Mouse (Mus musculus) right cerebral cortex, postnatal 10 days (tissue): Measurements from ENCODE around the gene Nsmf.

Source experiments
- DNase-seq, 2 experiments: peaks; one replicate each; pipeline ENCODE4 v3.0.0; 2021; ENCODE audit warnings: low spot score in 2 of 2

Gene Nsmf

GRCm38 (mm10) chr2:25085571-25085970 lies 31.4 kb downstream of the Nsmf start:
- no peak for DNase-seq

- no peak for DNase-seq
These were observed 33.7 kb downstream of the Nsmf start for GRCm38 (mm10) chr2:25087842-25088241.

GRCm38 (mm10) chr2:25088636-25089035 lies 34.5 kb downstream of the Nsmf start:
- no peak for DNase-seq

- DNase-seq = no peak
These were observed 40.6 kb downstream of the Nsmf start for GRCm38 (mm10) chr2:25094785-25095108.

GRCm38 (mm10) chr2:25095109-25095850 lies 41.1 kb downstream of the Nsmf start, which contains the start of gene Noxa1:
Gene Noxa1, minus strand, starts transcription at chr2:25095149.
- no peak for DNase-seq

GRCm38 (mm10) chr2:25098005-25098615 lies 44.0 kb downstream of the Nsmf start:
- no peak for DNase-seq

- DNase-seq = peak; percentile 61 to 71
These were observed 44.8 kb downstream of the Nsmf start for GRCm38 (mm10) chr2:25098956-25099355.

- DNase-seq = peak in 1 of 2 experiments; percentile 47
These were observed 45.5 kb downstream of the Nsmf start for GRCm38 (mm10) chr2:25099703-25100102.

GRCm38 (mm10) chr2:25104122-25104521 lies 50.0 kb downstream of the Nsmf start:
- peak in 1 of 2 experiments; percentile 44 for DNase-seq

- peak; percentile 48 to 68 for DNase-seq
These were observed 51.9 kb downstream of the Nsmf start for GRCm38 (mm10) chr2:25106045-25106444.

GRCm38 (mm10) chr2:25109487-25109886 lies 55.3 kb downstream of the Nsmf start:
- no peak for DNase-seq

GRCm38 (mm10) chr2:25110505-25111183 lies 56.5 kb downstream of the Nsmf start:
- no peak for DNase-seq

GRCm38 (mm10) chr2:25111184-25111791 lies 57.1 kb downstream of the Nsmf start:
- DNase-seq = no peak
